Mouse (Mus musculus) c-Kit-negative CD71-positive TER-119-positive erythroid progenitor cells, embryonic 14.5 days (primary cell): ENCODE data around the gene Echdc3.
A peak's percentile ranks its signal among the peaks of the same experiment; 100 is the strongest.

Source experiments
- DNase-seq: peaks from one replicate; pipeline ENCODE4 v3.0.0-alpha.2; 2013; ENCODE audit warnings: low read depth, low spot score

The Echdc3 gene

DNA sequence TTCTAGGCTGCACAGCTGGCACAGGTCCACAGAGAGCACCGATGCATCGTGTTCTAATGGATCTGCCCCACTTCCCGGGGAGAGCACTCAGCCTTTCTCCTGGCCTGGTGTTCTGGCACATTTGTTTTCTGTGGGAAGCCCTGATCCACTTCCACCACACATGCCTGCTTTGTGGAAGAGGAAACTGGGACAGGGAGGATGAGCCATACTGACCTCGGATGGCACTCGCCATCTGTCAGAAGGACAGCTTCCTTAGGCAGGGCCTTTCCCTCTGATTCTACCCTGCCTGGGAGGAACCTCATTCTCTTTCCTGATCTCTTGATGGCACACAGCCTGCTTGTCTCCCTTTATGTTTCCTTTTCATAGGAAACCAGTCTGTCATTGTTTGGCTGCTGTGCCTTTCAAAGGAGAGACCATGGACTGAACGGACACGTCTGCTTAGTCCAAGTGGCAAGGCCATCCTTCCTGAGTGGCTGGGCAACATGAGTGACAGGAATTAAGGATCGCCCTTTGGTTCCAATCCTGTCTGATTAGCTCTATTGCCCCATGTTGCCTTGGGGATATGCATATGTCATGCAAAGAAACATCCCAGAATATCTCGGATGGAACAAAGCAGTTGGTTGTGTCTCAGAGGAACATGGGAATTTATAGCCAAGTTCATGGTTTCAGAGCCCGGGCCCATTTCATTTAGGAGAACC lies 13.7 kb upstream of the Echdc3 start:
- DNase-seq = no peak

DNA sequence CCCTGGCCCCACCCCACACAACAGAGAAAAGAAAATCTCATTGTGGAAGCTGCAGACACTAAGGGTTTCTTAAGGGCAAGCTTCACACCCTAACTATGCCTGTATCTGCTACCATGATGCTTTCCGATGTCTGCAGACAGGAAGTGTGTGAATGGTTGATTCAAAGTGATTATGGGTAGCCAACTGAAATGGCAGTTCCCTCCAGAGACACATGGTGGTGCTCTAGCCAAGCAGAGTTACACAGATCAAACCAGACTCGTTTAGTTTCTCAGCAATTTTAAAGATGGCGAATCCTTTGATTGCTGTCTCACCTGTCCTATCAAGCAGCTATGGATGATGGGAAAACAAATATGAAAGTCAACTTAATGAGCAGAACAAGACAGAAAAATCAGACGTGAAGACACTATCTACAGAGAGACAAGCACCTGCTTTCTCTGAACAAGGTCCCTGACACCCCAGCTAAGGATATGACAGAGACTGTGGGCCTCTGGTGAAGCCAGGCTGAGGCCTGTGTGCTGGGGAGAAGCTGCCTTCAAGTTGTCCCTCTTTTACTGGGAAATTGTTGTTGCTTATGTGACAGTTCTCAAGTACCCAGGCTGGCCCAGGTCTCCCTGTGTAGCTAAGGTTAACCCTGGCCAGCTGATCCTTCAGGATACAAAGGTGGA lies 7.4 kb upstream of the Echdc3 start:
- DNase-seq = peak; percentile 25

DNA sequence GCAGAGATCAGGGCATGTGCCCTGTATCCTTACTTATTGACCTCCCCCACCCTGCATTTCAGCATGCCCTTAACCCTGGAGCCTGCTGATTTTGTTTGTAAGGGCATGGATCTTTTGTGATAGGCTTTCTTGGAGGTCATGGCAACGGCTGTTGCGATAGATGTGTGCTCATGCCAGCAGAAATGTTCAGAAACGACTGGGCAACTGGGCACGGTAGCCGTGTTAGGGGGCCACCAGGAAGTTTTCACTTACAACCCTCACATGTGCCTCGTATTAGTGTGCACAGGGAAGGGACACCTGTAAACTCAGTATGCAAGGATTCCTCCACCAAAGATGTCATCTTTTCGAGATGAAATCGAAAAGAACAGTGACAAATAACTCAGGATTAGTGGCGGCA lies 508 bp downstream of the Echdc3 start:
- DNase-seq = no peak

- DNase-seq = no peak
Observed at GRCm38 (mm10) chr2:6210840-6211239, 2.0 kb downstream of the Echdc3 start.

DNA sequence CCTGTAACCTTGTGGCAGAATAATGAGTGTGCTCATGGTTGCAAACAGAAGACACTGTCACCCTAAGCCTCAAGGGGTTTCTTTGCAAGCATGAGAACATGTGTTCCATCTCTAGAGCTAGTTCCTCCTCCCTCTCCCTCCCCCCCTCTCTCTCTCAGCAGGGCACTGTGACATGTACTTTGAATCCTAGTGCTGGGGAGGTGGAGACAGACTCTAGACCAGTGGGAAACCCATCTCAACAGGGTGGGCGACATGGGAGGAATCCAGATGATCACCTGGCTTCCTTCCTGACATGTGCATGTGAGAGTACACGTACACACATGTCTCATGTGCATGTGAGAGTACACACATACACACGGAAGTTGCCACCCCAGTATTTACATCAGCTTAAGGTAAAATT lies 3.1 kb downstream of the Echdc3 start:
- DNase-seq = no peak

GRCm38 (mm10) chr2:6209116-6209515 lies 3.7 kb downstream of the Echdc3 start:
- DNase-seq = no peak

- DNase-seq = no peak
Observed at GRCm38 (mm10) chr2:6207736-6208135, 5.1 kb downstream of the Echdc3 start.

GRCm38 (mm10) chr2:6196363-6196973 lies 16.4 kb downstream of the Echdc3 start:
- DNase-seq = no peak

GRCm38 (mm10) chr2:6195468-6196239 lies 17.2 kb downstream of the Echdc3 start:
- DNase-seq = no peak

GRCm38 (mm10) chr2:6194497-6194896 lies 18.3 kb downstream of the Echdc3 start:
- no peak for DNase-seq

GRCm38 (mm10) chr2:6193591-6193973 lies 19.3 kb downstream of the Echdc3 start:
- DNase-seq = no peak

DNA sequence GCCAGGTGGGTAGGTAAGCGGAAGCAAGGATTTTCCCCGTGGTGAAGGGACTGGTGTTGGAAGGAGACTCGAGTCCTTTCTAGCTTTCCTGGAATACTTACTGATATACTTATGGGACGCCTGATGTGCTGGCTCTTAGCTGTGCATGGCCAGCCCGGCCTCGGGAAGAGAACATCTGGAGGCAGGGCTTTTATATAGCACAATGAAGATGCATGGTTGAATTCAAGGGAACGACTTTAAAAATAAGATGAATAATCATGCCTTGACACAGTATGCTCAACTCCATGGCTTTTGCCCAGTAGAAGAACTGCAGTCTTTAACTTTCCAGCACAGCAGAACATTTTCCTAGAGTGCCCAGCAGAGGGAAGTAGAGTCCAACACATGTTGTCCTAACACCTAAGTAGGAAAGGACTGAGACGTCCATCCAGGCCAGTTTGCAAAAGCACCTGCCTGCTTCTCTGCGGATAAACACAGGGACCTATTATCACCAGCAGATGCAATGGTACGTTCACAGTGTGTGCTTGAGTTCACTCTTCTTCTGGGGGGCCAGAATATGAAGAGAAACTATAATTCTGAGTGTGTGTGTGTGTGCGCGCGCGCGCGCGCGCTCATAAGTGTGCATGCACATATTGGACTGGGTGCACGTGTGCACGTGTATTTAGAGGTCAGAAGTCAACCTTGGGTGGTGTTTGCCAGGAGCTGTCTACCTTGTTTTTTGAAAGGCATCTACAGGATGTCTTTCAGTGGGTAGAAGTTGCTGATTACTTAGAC lies 19.8 kb downstream of the Echdc3 start:
- peak; percentile 11 for DNase-seq

- DNase-seq = no peak
Observed at GRCm38 (mm10) chr2:6190036-6190435, 22.8 kb downstream of the Echdc3 start.

DNA sequence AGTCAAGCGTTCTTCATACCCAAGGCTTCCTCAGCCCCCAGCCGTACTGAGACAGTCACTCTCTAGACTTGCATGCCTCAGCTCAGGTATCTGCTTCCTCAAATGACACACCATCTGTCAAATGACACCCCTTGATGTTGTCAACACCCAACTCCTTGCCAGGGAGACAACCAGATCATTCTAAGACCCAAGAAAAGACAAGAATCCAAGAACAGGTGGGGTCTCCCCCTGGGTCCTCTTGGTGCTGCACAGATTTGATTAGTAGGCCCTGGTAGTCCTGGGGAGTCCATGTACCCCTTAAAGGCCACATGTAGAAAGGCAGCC lies 23.2 kb downstream of the Echdc3 start:
- no peak for DNase-seq

DNA sequence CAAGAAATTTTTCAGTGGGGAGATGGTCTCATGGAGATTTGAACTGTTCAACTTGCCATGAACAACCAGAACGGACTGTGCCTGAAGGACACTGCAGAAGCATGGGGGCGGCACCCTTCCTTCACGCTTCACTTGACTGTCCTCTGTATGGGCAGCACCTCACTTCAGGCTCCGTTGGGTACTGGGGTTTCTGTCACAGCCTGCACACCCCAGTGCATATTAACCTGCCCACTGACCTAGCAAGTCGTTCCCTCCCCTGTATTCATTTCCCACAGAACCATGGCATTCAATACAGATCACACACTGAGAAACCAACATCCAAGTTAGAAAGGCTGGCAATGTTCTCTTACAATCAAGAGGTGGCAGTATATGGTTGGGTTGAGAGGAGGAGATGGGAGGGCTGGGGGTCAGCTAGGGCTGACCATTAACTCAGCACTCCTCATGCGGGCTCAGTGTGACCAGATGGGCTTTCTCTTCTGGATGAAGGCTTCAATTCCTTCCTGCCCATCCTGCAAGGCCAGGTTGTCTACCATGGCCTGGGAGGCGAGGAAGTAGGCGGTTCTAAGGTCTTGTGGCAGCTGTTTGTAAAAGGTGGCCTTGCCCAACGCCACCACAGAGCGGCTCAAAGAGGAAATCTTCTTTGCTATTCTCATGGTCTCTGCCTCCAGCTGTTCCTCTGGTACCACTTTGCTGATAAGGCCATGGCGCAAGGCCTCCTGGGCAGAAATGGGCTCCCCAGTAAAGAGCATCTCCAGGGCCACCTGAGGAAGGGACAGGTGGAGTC lies 23.8 kb downstream of the Echdc3 start:
- DNase-seq = no peak

- no peak for DNase-seq
Observed at GRCm38 (mm10) chr2:6187418-6187817, 25.4 kb downstream of the Echdc3 start.

GRCm38 (mm10) chr2:6186913-6187312 lies 25.9 kb downstream of the Echdc3 start:
- DNase-seq = no peak

DNA sequence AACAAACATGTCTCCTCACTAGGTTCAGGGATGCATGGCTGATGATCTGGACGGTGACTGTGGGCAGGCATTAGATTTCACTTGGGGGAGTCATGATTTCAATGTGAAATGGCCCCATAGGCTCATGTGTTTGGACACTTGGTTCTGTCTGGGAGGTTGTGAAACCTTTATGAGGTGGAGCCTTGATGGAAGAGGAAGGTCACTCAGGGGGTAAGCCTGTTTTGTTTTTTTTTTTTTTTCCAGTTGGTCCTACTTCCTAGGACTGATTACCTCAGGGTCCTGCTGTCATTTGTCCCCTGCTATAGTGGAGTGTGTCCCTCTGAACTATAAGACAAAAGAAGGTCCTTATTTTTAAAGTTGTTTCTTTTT lies 33.1 kb downstream of the Echdc3 start:
- no peak for DNase-seq

DNA sequence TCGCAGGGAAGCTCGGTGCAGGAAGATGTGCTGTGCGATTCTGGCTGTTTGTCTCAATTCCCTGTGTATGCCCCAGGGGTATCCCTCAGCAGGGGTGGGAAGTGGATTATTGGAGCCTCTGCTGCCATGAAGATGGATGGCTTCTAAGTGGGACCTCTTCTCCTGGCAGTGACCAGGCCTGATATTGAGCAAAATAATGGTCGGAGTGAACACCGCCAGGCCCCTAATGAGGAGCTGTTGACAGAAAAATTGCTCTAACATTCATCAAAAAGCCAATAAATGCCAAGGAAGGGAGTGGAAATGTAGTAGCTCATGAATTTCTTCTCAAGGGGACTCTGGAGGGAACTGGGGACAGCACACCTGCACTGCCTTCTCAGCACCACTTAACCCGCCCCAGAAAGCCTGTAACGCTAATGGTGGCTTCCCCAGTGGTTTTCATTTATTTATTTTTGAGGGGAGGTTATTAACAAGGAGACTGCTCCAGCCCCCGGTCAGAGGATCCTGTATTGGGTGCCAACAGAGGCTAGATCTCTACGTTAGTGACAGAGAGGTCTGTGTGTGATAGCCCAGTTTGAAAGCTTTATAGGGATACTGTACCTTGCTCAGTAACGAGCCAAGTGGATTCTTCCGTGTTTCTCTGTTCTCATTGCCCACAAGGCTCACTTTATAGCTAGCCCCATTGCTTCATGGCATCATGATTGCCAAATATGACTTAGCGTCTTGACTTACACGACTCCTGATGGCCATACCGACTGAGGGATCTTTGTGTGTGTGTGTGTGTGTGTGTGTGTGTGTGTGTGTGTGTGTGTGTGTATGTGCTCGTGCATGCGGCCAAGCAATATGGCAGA lies 33.7 kb downstream of the Echdc3 start:
- no peak for DNase-seq

GRCm38 (mm10) chr2:6173013-6173412 lies 39.8 kb downstream of the Echdc3 start:
- no peak for DNase-seq
